Mouse (Mus musculus) lung, adult 2 months (tissue): ENCODE measurements around the gene Pdcl.

Source experiments
- CTCF ChIP-seq: fragments of 200-500 bp; IDR thresholded peaks from 2 replicates; pipeline ENCODE4 v1.5.1; 2011; ENCODE audit warnings: mild to moderate bottlenecking, low read length, control low read depth; ENCODE audit not compliant: insufficient read depth
- POLR2A ChIP-seq: fragments of 200-500 bp; IDR thresholded peaks from 2 replicates; pipeline ENCODE4 v1.6.1; 2011; ENCODE audit warnings: low read depth, mild to moderate bottlenecking, control low read depth, low read length, borderline replicate concordance; ENCODE audit errors: extremely low read depth

GRCm38 (mm10) chr2:37338497-37339187 lies 20.5 kb downstream of the Pdcl start:
- TF ChIP-seq POLR2A, result no peak
- TF ChIP-seq CTCF, result peak; percentile 69
